Mouse (Mus musculus) embryonic facial prominence, embryonic 11.5 days (tissue): ENCODE results near the gene Lfng. TPM values are rescaled to one million over a fixed set of nuclear protein-coding genes. Genes with fewer than 3 reads are reported as not detected.

Source experiments
- ATAC-seq: fragments of 200-750 bp; cut with Nextera tagmentation; replicated peaks from 2 replicates; pipeline ENCODE4 v1.8.0; 2017; ENCODE audit warnings: low read depth; ENCODE audit not compliant: insufficient number of reproducible peaks, low FRiP score, low TSS enrichment
- DNase-seq: peaks from one replicate; pipeline ENCODE4 v3.0.0-alpha.2; 2015; ENCODE audit warnings: low spot score
- H3K27ac ChIP-seq: fragments of 300-500 bp; sonication (generic); replicated peaks from 2 replicates; pipeline ENCODE4 v1.5.1; 2014; ENCODE audit warnings: mild to moderate bottlenecking, low read depth, low read length, control low read depth
- H3K27me3 ChIP-seq: fragments of 300-500 bp; sonication (generic); 2 replicates; pipeline ENCODE4 v1.6.1; 2014; ENCODE audit warnings: mild to moderate bottlenecking, low read length, moderate library complexity, mixed read lengths; ENCODE audit not compliant: control insufficient read depth, insufficient read depth
- H3K36me3 ChIP-seq: fragments of 300-500 bp; sonication (generic); replicated peaks from 2 replicates; pipeline ENCODE4 v1.6.1; 2014; ENCODE audit warnings: low read depth, mild to moderate bottlenecking, low read length, moderate library complexity, mixed read lengths; ENCODE audit not compliant: control insufficient read depth, insufficient read depth
- H3K4me1 ChIP-seq: fragments of 300-500 bp; sonication (generic); 2 replicates; pipeline ENCODE4 v1.6.1; 2014; ENCODE audit warnings: low read length, mixed read lengths; ENCODE audit not compliant: control insufficient read depth, insufficient read depth
- H3K4me2 ChIP-seq: fragments of 300-500 bp; sonication (generic); 2 replicates; pipeline ENCODE4 v1.6.1; 2014; ENCODE audit warnings: low read depth, mild to moderate bottlenecking, control low read depth, low read length, moderate library complexity
- H3K4me3 ChIP-seq: fragments of 300-500 bp; sonication (generic); 2 replicates; pipeline ENCODE4 v1.5.1; 2014; ENCODE audit warnings: low read depth, low read length, control low read depth
- H3K9ac ChIP-seq: fragments of 300-500 bp; sonication (generic); replicated peaks from 2 replicates; pipeline ENCODE4 v1.6.1; 2014; ENCODE audit warnings: mild to moderate bottlenecking, control low read depth, low read length
- H3K9me3 ChIP-seq: fragments of 300-500 bp; sonication (generic); replicated peaks from 2 replicates; pipeline ENCODE4 v1.6.1; 2016; ENCODE audit warnings: mild to moderate bottlenecking, low read length, inconsistent platforms, mixed read lengths; ENCODE audit not compliant: control insufficient read depth
- WGBS: fragments of 180-500 bp; shearing (Covaris S2); extraction: QIAGEN DNeasy Blood & Tissue Kit; methylation state at CpG from one replicate; pipeline ENCODE4 v1.1.7; 2014; 5-methylcytosine and 5-hydroxymethylcytosine counted together
- polyA plus RNA-seq: library from polyadenylated mRNA; unstranded; fragments of >200 nt; fragmentation: Nextera tagmentation; extraction: Ambion mirVana; gene quantifications from 2 replicates; pipeline ENCODE4 v1.2.1, GENCODE M21; 2014

Gene Lfng
- polyA plus RNA-seq, 1 experiment from 2014 or later, result 13.3 TPM

GRCm38 (mm10) chr5:140607836-140608633 lies 915 bp downstream of the Lfng start:
- Histone ChIP-seq H3K36me3 (no peaks in the 10 kb centered on the region), H3K9ac (peak overlapping the region; percentile 66), H3K4me3 (peak overlapping the region; percentile 57), H3K27ac (peak overlapping the region; percentile 35; the same call in 1 of the 2 replicates), H3K27me3 (peaks cover 69% of the 10 kb centered on the region), H3K9me3 (no peaks in the 10 kb centered on the region), H3K4me1 (peaks cover 25% of the 10 kb centered on the region), H3K4me2 (peak overlapping the region; percentile 82)
- 2% methylated on average over 16 of the region's 17 CpGs for WGBS
- DNase-seq, result no peak
- no peak for ATAC-seq

- Histone ChIP-seq H3K4me1 (peaks cover 25% of the 10 kb centered on the region), H3K4me2 (peak overlapping the region; percentile 82)
- ATAC-seq, result no peak
Observed at GRCm38 (mm10) chr5:140608634-140609015, 1.5 kb downstream of the Lfng start.

GRCm38 (mm10) chr5:140609511-140610272 lies 2.6 kb downstream of the Lfng start:
- Histone ChIP-seq H3K36me3 (no peaks in the 10 kb centered on the region), H3K9me3 (no peaks in the 10 kb centered on the region), H3K27ac (peak overlapping the region; percentile 72), H3K4me3 (peak overlapping the region; percentile 57), H3K4me1 (peaks cover 25% of the 10 kb centered on the region), H3K9ac (peak overlapping the region; percentile 60), H3K27me3 (peaks cover 68% of the 10 kb centered on the region), H3K4me2 (peak overlapping the region; percentile 82)
- WGBS, result 12% methylated on average over 13 of the region's 13 CpGs
- DNase-seq, result no peak
- ATAC-seq, result no peak

More at GRCm38 (mm10) chr5:140608634-140609015, 1.5 kb downstream of the Lfng start:
- no peaks in the 10 kb centered on the region for H3K9me3 ChIP-seq
- H3K9ac ChIP-seq, result peak overlapping the region; percentile 66
- DNase-seq, result peak; percentile 60
- WGBS, result under 1% methylated on average over 16 of the region's 16 CpGs
- 0 out of 2 replicates have a peak overlapping the region, but pooled peaks have one; percentile 28 for H3K27ac ChIP-seq
- H3K36me3 ChIP-seq, result no peaks in the 10 kb centered on the region
- H3K27me3 ChIP-seq, result peaks cover 69% of the 10 kb centered on the region
- peak overlapping the region; percentile 57 for H3K4me3 ChIP-seq

GRCm38 (mm10) chr5:140610273-140611011 lies 3.3 kb downstream of the Lfng start:
- DNase-seq (peak; percentile 56), ATAC-seq (0 out of 2 replicates have a peak, but pooled peaks have one; percentile 6)
- Histone ChIP-seq H3K36me3 (no peaks in the 10 kb centered on the region), H3K27ac (peak overlapping the region; percentile 72), H3K27me3 (peaks cover 62% of the 10 kb centered on the region), H3K4me2 (peak overlapping the region; percentile 58), H3K9me3 (no peaks in the 10 kb centered on the region), H3K4me1 (peaks cover 25% of the 10 kb centered on the region), H3K4me3 (peak overlapping the region; percentile 57), H3K9ac (peak overlapping the region; percentile 60)
- WGBS, result 1% methylated on average over 30 of the region's 30 CpGs

- Histone ChIP-seq H3K9me3 (no peaks in the 10 kb centered on the region), H3K27ac (peak overlapping the region; percentile 72), H3K4me2 (peak overlapping the region; percentile 58), H3K27me3 (peaks cover 56% of the 10 kb centered on the region), H3K4me1 (peaks cover 25% of the 10 kb centered on the region), H3K9ac (peak overlapping the region; percentile 60), H3K4me3 (peak overlapping the region; percentile 57), H3K36me3 (no peaks in the 10 kb centered on the region)
- ATAC-seq, result peak; percentile 42
- peak; percentile 71 for DNase-seq
- WGBS, result 4% methylated on average over 20 of the region's 21 CpGs
Observed at GRCm38 (mm10) chr5:140611021-140611583, 4.0 kb downstream of the Lfng start.

GRCm38 (mm10) chr5:140611611-140612185 lies 4.6 kb downstream of the Lfng start:
- 4% methylated on average over 15 of the region's 15 CpGs for WGBS
- Histone ChIP-seq H3K9me3 (no peaks in the 10 kb centered on the region), H3K27ac (peak overlapping the region; percentile 72), H3K4me3 (peak overlapping the region; percentile 0), H3K4me2 (peak overlapping the region; percentile 58), H3K9ac (peak overlapping the region; percentile 60; the same call in 1 of the 2 replicates), H3K27me3 (peaks cover 50% of the 10 kb centered on the region), H3K36me3 (no peaks in the 10 kb centered on the region), H3K4me1 (peaks cover 21% of the 10 kb centered on the region)
- DNase-seq (peak; percentile 56), ATAC-seq (no peak)

- WGBS, result 39% methylated on average over 18 of the region's 18 CpGs
- no peak overlapping the region for H3K9ac ChIP-seq
- peak overlapping the region; percentile 58; the same call in 1 of the 2 replicates for H3K4me2 ChIP-seq
- 0 out of 2 replicates have a peak overlapping the region, but pooled peaks have one; percentile 0 for H3K4me3 ChIP-seq
- H3K27ac ChIP-seq, result no peak overlapping the region; the same call in 1 of the 2 replicates
- DNase-seq (no peak), ATAC-seq (no peak)
- H3K4me1 ChIP-seq, result peaks cover 18% of the 10 kb centered on the region
- no peaks in the 10 kb centered on the region for H3K9me3 ChIP-seq
- H3K27me3 ChIP-seq, result peaks cover 45% of the 10 kb centered on the region
- H3K36me3 ChIP-seq, result no peaks in the 10 kb centered on the region
Observed at GRCm38 (mm10) chr5:140612191-140612590, 5.1 kb downstream of the Lfng start.
